Mouse (Mus musculus) hindlimb bud, embryonic 11.5 days (tissue): ENCODE measurements at regions not wholly inside any gene's neighbourhood (a gene's known extent, or its start where the extent isn't known, plus 50 kb on each side); places are given as distances from the start of the nearest gene placed in this dataset.

Experiments
- DNase-seq: peaks from one replicate; pipeline ENCODE4 v3.0.0-alpha.2; 2012; ENCODE audit warnings: low read depth, low spot score; ENCODE audit errors: extremely low spot score

GRCm38 (mm10) chr16:13034136-13034535 is 75.3 kb upstream of the Ercc4 start:
- no peak for DNase-seq

DNA sequence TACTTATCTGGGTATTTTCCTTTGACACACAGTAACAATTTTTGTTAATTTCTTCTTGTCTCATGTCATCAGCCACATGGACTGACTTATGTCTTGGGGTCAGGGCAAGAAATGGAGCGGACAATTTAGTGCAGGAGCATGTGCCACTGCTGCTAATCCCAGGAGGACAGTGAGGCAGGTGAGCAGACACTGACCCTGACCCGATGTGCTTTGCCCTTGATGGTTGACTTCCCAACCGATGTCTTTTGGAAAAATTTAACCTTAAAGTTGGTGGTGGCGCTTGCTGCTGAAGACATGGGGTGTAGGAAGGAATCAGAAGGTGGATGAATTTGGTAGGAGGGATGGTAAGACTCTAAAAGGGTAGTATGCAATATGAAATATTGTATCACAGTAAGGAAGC is 72.9 kb upstream of the Ercc4 start:
- DNase-seq, result no peak

GRCm38 (mm10) chr16:13040312-13041100 is 69.0 kb upstream of the Ercc4 start:
- no peak for DNase-seq

GRCm38 (mm10) chr16:13041356-13041755 is 68.1 kb upstream of the Ercc4 start:
- no peak for DNase-seq

GRCm38 (mm10) chr16:13045079-13045590 is 64.3 kb upstream of the Ercc4 start:
- DNase-seq, result no peak

DNA sequence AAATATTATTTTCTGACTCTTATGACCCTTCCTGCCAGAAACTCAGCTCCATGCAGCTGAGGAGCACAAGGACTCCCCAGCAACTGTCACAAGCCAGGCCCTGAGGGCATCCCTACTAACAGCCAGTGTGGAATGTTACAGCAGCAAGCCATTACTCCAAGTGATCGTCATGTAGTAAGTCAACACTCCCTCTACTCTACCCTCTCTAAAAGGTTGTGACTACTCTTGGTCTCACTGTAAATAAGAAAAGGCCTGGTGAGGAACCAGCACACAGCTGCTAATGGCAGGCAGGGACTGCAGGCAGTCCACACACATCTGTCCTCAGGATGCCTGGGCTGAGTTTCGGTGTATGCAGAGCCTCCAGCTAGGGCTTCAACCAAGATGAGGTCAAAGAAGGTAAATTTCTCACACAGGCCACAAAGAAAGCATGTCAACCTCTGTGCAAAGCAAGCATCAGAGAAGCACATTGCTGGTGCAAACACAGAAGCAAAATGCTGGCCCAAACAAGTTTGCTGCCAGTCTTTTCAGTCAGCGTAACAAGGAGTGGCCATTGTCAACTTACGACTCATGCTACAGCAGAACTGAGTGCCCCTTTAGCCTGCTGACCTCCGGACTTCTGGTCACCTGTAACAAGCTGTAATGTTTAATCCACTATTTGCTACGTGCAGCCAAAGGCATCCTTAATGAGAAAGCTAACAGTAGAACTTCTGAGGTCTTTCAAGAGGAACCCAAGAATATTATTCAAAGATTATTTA is 62.9 kb upstream of the Ercc4 start:
- no peak for DNase-seq

- no peak for DNase-seq
Observed at GRCm38 (mm10) chr16:13049321-13049720, 60.2 kb upstream of the Ercc4 start.

DNA sequence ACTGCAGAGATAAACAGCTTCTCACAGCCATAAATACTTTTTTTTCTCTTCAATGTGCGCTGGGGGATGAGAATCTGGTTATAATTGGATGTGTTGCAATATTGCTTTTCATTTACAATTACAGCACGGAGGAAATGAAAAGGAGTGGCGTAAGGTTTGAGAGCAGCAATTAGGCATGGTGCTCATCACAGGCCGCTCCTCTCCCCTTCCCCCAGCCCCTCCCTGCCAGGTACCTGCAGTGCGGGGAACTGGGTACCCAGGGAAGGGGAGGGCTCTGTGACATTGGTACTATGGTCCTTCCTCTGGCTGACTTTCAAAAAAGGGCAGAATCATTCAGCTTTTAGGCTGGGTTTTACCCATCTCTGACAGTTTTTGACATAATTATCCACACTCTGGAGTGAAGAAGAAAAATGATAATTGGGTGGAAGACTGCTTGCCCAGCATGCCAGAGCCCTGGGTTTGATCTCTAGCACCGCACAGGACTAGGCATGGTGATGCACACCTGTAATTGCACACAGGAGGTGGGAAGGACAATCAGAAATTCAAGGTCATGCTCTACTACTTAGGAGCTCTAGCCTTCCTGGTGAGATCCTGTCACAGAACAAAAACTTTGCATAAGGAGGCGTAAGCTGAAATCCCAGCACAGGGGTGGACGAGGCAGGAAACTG is 59.1 kb upstream of the Ercc4 start:
- no peak for DNase-seq

- no peak for DNase-seq
Observed at GRCm38 (mm10) chr16:13054956-13055355, 54.5 kb upstream of the Ercc4 start.
